Mouse (Mus musculus) thymus, postnatal 10 days (tissue): ENCODE results near the gene Cfap300.

Experiments used
- DNase-seq, 2 experiments: peaks; one replicate each; pipeline ENCODE4 v3.0.0; 2021; ENCODE audit warnings: low spot score in 2 of 2

Gene Cfap300

GRCm38 (mm10) chr9:8042338-8043043, at the start of gene Cfap300:
Gene Cfap300 (minus strand): TSS chr9:8042823.
- DNase-seq: peak; percentile 91 to 96

DNA sequence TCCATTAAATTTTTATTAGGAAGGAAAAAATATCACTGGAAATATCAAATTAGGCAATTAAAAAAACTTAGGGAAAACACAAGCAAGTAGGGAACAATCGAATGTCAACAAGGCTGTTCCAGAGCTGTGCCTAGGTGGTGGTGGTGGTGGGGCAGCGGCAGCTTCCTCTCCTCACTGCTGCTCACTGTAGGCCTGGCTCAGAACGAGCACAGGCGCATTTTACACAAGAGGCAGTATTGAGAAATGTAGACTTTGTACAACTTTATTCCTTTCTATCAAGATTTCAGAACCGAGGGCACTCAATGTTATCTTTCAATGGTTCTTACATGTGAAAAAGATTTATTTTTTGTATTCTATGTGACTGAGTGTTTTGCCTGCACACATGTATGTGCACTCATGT, 36.3 kb upstream of the Cfap300 start:
- DNase-seq: no peak

DNA sequence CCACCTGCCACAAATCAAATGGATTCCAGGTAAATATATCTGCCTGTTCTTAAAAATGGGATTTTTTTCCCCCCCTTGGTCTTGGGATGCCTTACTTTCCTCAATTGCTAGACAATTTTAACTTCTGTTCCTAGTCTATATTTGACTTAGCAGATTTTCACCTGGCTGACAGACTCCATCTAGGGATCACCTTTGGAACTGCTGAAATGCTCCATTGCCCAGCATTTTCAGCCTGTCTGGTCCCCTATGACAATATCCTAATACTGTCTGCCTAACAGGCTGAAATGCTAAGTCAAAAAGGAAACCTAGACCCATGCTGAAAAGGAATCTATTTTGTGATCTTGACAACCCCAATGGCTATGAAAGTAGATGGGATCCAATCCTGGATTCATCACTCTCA, 31.7 kb upstream of the Cfap300 start:
- peak in 1 of 2 experiments; percentile 10 for DNase-seq

DNA sequence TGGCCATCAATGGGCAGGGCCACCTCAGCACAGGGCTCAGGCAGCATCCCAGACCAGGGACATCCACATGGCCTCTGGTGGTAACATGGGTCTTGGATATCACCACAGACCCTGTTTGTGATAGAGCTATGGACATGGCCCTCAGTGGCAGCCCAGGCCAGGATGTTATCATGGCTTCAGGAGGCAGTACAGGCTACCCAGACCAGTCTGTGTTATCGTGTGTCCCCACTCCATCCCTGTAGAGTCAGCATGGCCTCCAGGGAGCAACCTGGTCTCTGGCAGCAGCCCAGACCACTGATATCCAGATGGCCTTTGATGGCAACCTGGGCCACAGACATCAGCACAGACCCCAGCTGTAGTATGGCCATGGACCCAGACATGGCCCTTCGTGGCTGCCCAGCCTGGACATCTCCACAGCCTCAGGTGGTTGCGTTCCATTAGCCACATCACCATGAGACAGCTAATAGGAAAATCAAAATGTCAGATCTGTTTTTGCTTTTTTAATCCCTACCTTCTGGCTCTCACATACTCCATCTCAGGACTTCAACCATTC, 30.7 kb upstream of the Cfap300 start:
- DNase-seq: no peak

DNA sequence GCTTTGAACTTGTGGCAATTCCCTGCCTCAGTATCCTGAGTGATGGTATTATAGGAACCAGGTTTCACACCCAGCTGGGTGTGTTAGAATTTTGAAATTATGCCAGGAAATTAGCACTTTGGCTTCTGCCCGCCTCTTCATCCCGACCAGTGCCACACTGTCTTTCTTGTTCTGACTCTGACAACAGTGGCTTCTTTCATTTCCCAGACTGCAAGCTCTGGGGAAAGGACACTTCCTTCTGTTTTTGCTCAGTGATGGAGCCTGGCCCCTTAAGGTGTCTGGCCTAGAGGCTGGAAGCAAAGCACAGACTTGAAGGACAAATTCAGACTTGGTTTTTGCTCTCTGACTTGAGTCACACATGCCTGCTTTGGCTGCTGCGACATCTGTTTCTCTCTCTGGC, 17.0 kb upstream of the Cfap300 start:
- DNase-seq: no peak

DNA sequence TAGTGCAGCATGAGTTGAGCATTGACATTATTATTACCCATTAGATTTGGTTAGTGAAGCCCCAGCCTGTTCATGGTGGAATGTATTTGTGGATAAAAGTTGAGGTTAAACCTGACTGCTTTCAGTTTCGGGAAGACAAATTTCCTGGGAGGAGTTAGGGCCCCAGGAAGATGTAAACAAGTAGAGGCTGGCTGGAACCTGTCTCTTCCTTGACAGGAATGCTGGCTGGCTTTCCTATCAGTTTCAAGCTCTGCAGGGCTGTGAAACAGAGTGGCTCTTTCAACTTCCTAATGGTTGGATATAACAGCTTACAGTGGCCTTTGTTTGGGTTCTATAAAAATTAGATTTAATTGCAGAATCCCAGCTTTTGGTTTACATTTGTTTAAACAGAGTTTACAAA, 12.2 kb upstream of the Cfap300 start:
- DNase-seq: no peak

- no peak for DNase-seq
These were observed 393 bp upstream of the Cfap300 start for GRCm38 (mm10) chr9:8043044-8043387.

GRCm38 (mm10) chr9:8035546-8035945, 7.1 kb downstream of the Cfap300 start:
- no peak for DNase-seq

DNA sequence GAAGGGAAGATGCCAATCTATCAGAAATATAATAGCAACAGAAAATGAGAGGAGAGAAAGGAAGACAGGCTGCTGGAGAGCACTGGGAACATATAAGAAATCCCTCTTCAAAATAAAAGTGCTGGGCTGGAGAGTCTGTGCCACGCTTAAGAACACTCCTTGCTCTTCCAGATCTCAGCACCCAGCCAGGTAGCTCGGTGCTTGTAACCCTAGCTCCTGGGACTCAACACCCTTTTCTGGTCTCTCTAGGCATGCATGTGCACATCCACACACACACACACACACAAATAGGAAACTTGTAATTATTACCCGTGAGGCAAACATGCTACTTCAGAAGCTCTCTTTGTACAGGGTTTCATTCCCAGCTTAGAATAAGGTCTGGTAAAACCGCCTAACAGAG, 7.5 kb downstream of the Cfap300 start:
- no peak for DNase-seq

GRCm38 (mm10) chr9:8034143-8034542, 8.5 kb downstream of the Cfap300 start:
- DNase-seq: no peak

- DNase-seq: no peak
These were observed 9.8 kb downstream of the Cfap300 start for GRCm38 (mm10) chr9:8032847-8033246.

DNA sequence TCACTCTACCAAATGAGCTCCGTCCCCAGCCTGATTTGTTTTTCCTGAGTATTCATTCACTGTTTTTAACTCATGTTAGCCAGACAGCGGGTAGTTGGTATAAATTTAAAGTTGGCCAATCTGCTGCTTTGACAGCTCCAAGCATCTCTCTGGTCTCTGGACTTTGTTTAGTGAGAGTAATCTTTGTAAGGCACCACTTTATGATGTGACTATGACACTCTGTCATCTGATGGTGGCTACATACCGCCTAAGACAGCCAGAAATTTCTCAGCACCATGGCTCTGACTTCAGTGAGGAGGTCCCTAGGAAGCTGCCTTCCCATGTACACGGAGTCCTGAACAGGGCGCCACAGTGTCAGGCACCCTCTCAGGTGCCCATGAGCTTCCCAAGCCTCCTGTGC, 24.0 kb downstream of the Cfap300 start:
- DNase-seq: no peak

GRCm38 (mm10) chr9:8017253-8017913, 25.2 kb downstream of the Cfap300 start:
- DNase-seq: peak; percentile 16 to 44

- DNase-seq: peak; percentile 16 to 54
These were observed 38.1 kb downstream of the Cfap300 start, which contains the start of gene Yap1 for GRCm38 (mm10) chr9:8004370-8004991. Gene Yap1 (minus strand): TSS chr9:8004596.

- peak; percentile 3 to 6 for DNase-seq
These were observed 39.0 kb downstream of the Cfap300 start for GRCm38 (mm10) chr9:8003301-8004271.

GRCm38 (mm10) chr9:8002806-8003205, 39.8 kb downstream of the Cfap300 start:
- DNase-seq: no peak

DNA sequence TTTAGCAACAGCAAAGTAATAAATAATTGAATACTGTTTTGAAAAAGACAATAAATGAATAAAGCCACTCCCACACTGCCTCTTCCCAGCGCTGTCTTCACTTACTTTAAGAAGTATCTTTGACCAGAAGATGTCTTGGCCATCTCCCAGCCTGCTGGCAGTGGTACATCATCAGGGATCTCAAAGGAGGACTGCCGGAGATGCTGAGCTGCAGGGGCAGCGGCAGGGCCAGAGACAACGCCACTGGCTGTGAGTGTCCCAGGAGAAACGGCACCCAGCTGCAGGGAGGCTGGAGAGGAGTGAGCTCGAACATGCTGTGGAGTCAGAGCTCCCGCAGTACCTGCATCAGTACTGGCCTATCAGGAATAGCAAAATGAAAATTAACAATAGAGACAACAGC, 41.3 kb downstream of the Cfap300 start:
- DNase-seq: no peak

DNA sequence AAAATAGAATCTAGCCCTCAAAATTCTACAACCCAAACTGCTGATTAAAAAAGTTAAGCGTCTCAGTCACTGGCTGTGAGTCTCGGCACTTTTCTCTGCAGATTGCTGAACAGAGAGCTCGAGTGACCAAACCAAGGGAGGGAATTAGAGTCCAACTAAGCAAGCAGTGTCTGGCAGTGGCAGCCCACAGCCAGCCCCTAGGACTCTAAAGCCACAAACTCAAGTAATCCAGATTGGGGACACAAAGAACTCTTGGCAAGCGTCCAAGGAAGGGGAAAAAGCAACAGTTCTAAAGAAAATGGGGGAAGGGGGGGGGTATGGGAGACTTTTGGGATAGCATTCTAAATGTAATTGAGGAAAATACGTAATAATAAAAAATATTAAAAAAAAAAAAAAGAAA, 48.3 kb downstream of the Cfap300 start:
- no peak for DNase-seq

DNA sequence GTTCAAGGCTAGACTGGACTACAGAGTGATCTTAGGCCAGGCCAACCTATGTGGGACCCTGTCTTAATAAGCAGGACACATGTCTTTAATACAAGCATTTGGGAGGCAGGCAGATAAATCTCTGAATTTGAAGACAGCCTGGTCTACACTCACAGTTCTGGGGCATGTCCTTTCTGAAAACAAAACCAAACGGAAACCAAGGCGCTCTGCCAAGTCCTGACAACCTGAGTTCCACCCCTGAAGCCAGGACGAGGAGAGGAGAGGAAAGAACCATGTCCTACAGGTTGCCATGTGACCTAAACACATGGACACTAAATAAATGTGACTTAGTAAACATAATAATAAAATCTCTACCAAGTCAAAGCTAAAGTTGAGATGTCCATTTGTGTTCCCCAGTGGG, 50.0 kb downstream of the Cfap300 start:
- DNase-seq: no peak

- DNase-seq: no peak
These were observed 51.7 kb downstream of the Cfap300 start for GRCm38 (mm10) chr9:7990897-7991296.

- DNase-seq: no peak
These were observed 55.5 kb downstream of the Cfap300 start for GRCm38 (mm10) chr9:7987119-7987518.

DNA sequence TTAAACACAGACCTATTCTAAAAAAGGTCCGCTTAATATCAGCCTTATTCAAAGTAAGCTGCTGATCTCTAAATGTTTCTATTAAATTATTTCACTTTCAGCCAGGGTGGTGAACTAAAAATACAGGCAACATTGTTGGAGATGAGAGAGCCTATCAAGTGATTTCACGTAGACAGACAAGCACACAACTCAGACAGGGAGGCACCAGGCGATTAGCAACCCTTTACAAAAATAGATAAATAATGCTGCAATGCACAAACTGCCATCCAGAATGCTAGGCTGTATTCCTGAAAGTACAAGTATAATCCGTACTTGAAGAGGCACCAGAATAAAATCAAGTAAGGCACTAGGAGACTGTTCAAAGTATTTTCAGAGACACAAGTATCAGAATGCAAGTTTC, 58.3 kb downstream of the Cfap300 start:
- DNase-seq: no peak
